Mouse (Mus musculus): ENCODE data around the gene Prss44. TPM values are rescaled to one million over a fixed set of nuclear protein-coding genes. Genes with fewer than 3 reads are reported as not detected.

Gene Prss44
- polyA plus RNA-seq, 1 experiment from 2014 or later, result not detected

- WGBS, result under 1% methylated on average over 23 of the region's 23 CpGs
Observed at GRCm38 (mm10) chr9:110781731-110782130, 32.1 kb upstream of the Prss44 start.

DNA sequence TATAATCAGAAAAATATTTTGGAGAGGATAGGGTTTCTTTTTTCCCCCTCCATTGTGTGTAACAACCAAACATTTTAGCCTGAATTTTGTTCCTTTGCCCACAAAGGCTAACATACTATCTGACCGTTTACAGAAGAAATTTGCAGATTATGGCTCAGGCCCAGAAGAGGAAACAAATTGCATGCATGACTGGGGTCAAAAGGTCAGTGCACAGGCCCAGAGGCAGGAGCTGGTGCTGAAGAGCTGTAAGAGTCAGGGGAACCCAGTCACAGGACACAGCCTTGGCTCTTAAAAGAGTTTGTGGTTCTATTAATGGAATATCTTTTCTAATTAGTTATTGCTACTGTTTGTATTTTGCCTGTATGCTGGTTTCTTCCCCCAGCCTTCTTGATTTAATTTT lies 30.2 kb upstream of the Prss44 start:
- no peaks in the 10 kb centered on the region for H3K9me3 ChIP-seq (ENCODE audit: control insufficient read depth, low read length)
- H3K27ac ChIP-seq (ENCODE audit: low read depth, low read length), result no peak overlapping the region
- no peak overlapping the region for H3K4me3 ChIP-seq (ENCODE audit: low read depth, low read length)
- no peak for ATAC-seq (ENCODE audit: low read depth)
- no peak overlapping the region for H3K4me2 ChIP-seq (ENCODE audit: low read depth, low read length)
- no peak overlapping the region for H3K9ac ChIP-seq (replicated peaks; ENCODE audit: low read depth, low read length)
- H3K27me3 ChIP-seq (ENCODE audit: control insufficient read depth, insufficient read depth, low read length), result no peaks in the 10 kb centered on the region
- 36% methylated on average over 1 of the region's 1 CpGs for WGBS
- no peaks in the 10 kb centered on the region for H3K36me3 ChIP-seq (ENCODE audit: control insufficient read depth, insufficient read depth, low read length)
- no peaks in the 10 kb centered on the region; the same call in 1 of the 2 replicates for H3K4me1 ChIP-seq (ENCODE audit: control insufficient read depth, insufficient read depth, low read length)

More at GRCm38 (mm10) chr9:110781731-110782130, 32.1 kb upstream of the Prss44 start:
- Histone ChIP-seq H3K27me3 (ENCODE audit: control insufficient read depth, insufficient read depth, low read length) (no peaks in the 10 kb centered on the region), H3K4me1 (ENCODE audit: control insufficient read depth, insufficient read depth, low read length) (no peaks in the 10 kb centered on the region; the same call in 1 of the 2 replicates), H3K9ac (replicated peaks; ENCODE audit: low read depth, low read length) (peak overlapping the region; percentile 70), H3K9me3 (ENCODE audit: control insufficient read depth, low read length) (no peaks in the 10 kb centered on the region), H3K27ac (ENCODE audit: low read depth, low read length) (peak overlapping the region; percentile 74), H3K4me2 (ENCODE audit: low read depth, low read length) (peak overlapping the region; percentile 70), H3K4me3 (ENCODE audit: low read depth, low read length) (peak overlapping the region; percentile 44), H3K36me3 (ENCODE audit: control insufficient read depth, insufficient read depth, low read length) (no peaks in the 10 kb centered on the region)
- ATAC-seq (ENCODE audit: low read depth), result peak; percentile 73

DNA sequence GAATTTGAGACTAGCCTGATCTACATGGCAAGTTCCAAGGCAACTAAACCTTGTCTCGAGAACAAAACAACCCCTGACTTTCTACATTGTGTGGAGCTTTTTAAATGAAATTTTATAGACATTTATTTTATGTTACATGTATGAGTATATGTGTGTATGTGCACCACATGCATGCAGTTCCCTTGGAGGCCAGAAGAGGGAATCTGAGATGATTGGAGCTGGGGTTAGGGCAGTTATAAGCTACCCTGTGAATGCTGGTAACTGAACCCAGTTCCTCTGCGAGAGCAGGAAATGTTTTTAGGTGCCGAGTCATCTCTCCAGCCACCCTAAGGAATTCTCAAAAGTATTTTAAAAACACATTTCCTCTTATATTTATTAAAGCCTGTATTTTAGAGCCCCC lies 25.6 kb upstream of the Prss44 start:
- no peaks in the 10 kb centered on the region for H3K27me3 ChIP-seq (ENCODE audit: control insufficient read depth, insufficient read depth, low read length)
- ATAC-seq (ENCODE audit: low read depth), result no peak
- H3K27ac ChIP-seq (ENCODE audit: low read depth, low read length), result no peak overlapping the region
- H3K4me2 ChIP-seq (ENCODE audit: low read depth, low read length), result no peak overlapping the region
- no peaks in the 10 kb centered on the region for H3K4me1 ChIP-seq (ENCODE audit: control insufficient read depth, insufficient read depth, low read length)
- 89% methylated on average over 3 of the region's 3 CpGs for WGBS
- no peak overlapping the region for H3K9ac ChIP-seq (replicated peaks; ENCODE audit: low read depth, low read length)
- H3K4me3 ChIP-seq (ENCODE audit: low read depth, low read length), result no peak overlapping the region
- H3K36me3 ChIP-seq (ENCODE audit: control insufficient read depth, insufficient read depth, low read length), result no peaks in the 10 kb centered on the region
- no peaks in the 10 kb centered on the region for H3K9me3 ChIP-seq (ENCODE audit: control insufficient read depth, low read length)

DNA sequence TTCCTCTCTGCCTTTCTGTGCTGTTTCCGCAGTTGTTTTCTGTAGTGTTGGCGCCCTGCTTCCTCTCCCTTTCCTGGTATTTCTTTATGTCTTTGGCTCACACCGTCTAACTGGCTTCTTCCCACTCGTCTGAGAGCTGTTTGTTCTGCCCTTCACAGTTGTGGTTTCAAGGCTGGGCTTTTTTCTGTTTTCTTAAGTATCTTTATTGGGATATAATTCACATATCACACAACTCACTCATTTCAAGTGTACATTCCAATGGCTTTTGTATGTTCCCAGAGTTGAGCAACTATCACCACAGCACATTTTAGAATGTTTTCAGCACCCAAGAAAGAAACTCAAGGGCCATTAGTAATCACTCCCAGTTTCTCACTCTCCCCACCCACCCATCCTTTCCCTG lies 23.3 kb upstream of the Prss44 start:
- WGBS, result 75% methylated on average over 4 of the region's 4 CpGs
- ATAC-seq (ENCODE audit: low read depth), result no peak
- Histone ChIP-seq H3K4me2 (ENCODE audit: low read depth, low read length) (no peak overlapping the region), H3K27ac (ENCODE audit: low read depth, low read length) (no peak overlapping the region), H3K36me3 (ENCODE audit: control insufficient read depth, insufficient read depth, low read length) (no peaks in the 10 kb centered on the region), H3K27me3 (ENCODE audit: control insufficient read depth, insufficient read depth, low read length) (no peaks in the 10 kb centered on the region), H3K4me1 (ENCODE audit: control insufficient read depth, insufficient read depth, low read length) (no peaks in the 10 kb centered on the region), H3K4me3 (ENCODE audit: low read depth, low read length) (no peak overlapping the region), H3K9ac (replicated peaks; ENCODE audit: low read depth, low read length) (no peak overlapping the region), H3K9me3 (ENCODE audit: control insufficient read depth, low read length) (no peaks in the 10 kb centered on the region)

DNA sequence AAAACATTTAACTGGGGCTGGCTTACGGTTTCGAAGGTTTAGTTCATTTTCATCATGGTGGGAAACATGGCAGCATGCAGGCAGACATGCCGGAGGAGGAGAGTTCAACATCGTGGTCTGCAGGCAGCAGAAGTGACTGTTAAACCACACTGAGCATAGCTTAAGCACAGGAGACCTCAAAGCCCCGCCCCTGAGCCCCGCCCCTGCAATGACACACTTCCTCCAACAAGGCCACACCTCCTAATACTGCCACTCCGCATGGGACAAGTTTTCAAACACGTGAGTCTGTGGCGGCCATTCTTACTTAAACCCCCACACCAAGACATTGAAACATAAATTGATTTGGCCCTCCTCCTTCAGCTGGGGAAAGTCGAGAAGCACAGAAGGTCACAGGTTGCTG lies 16.8 kb upstream of the Prss44 start:
- H3K9me3 ChIP-seq (ENCODE audit: control insufficient read depth, low read length), result no peaks in the 10 kb centered on the region
- H3K4me3 ChIP-seq (ENCODE audit: low read depth, low read length), result no peak overlapping the region
- no peak overlapping the region for H3K27ac ChIP-seq (ENCODE audit: low read depth, low read length)
- H3K4me1 ChIP-seq (ENCODE audit: control insufficient read depth, insufficient read depth, low read length), result no peaks in the 10 kb centered on the region
- ATAC-seq (ENCODE audit: low read depth), result no peak
- WGBS, result 87% methylated on average over 10 of the region's 10 CpGs
- H3K4me2 ChIP-seq (ENCODE audit: low read depth, low read length), result no peak overlapping the region
- no peaks in the 10 kb centered on the region for H3K36me3 ChIP-seq (ENCODE audit: control insufficient read depth, insufficient read depth, low read length)
- H3K27me3 ChIP-seq (ENCODE audit: control insufficient read depth, insufficient read depth, low read length), result no peaks in the 10 kb centered on the region
- no peak overlapping the region for H3K9ac ChIP-seq (replicated peaks; ENCODE audit: low read depth, low read length)

GRCm38 (mm10) chr9:110797866-110798265 lies 15.9 kb upstream of the Prss44 start, which contains the start of gene Prss42:
Gene Prss42 (plus strand): TSS chr9:110798166.
- no peak within 1 kb of the TSS for H3K4me2 ChIP-seq (ENCODE audit: low read depth, low read length)
- no peaks in the 10 kb centered on the region for H3K36me3 ChIP-seq (ENCODE audit: control insufficient read depth, insufficient read depth, low read length)
- H3K4me1 ChIP-seq (ENCODE audit: control insufficient read depth, insufficient read depth, low read length), result no peaks in the 10 kb centered on the region
- H3K27me3 ChIP-seq (ENCODE audit: control insufficient read depth, insufficient read depth, low read length), result no peaks in the 10 kb centered on the region
- no peak for ATAC-seq (ENCODE audit: low read depth)
- H3K9me3 ChIP-seq (ENCODE audit: control insufficient read depth, low read length), result no peaks in the 10 kb centered on the region
- no peak within 1 kb of the TSS for H3K4me3 ChIP-seq (ENCODE audit: low read depth, low read length)
- no peak within 1 kb of the TSS for H3K9ac ChIP-seq (replicated peaks; ENCODE audit: low read depth, low read length)
- 87% methylated on average over 14 of the region's 14 CpGs for WGBS
- no peak within 1 kb of the TSS for H3K27ac ChIP-seq (ENCODE audit: low read depth, low read length)

GRCm38 (mm10) chr9:110800834-110801479 lies 12.8 kb upstream of the Prss44 start:
- H3K9ac ChIP-seq (replicated peaks; ENCODE audit: low read depth, low read length), result no peak overlapping the region
- no peak for ATAC-seq (ENCODE audit: low read depth)
- no peaks in the 10 kb centered on the region for H3K27me3 ChIP-seq (ENCODE audit: control insufficient read depth, insufficient read depth, low read length)
- H3K36me3 ChIP-seq (ENCODE audit: control insufficient read depth, insufficient read depth, low read length), result no peaks in the 10 kb centered on the region
- H3K4me3 ChIP-seq (ENCODE audit: low read depth, low read length), result no peak overlapping the region
- no peak overlapping the region for H3K4me2 ChIP-seq (ENCODE audit: low read depth, low read length)
- H3K27ac ChIP-seq (ENCODE audit: low read depth, low read length), result no peak overlapping the region
- H3K9me3 ChIP-seq (ENCODE audit: control insufficient read depth, low read length), result no peaks in the 10 kb centered on the region
- H3K4me1 ChIP-seq (ENCODE audit: control insufficient read depth, insufficient read depth, low read length), result no peaks in the 10 kb centered on the region
- 90% methylated on average over 8 of the region's 8 CpGs for WGBS

GRCm38 (mm10) chr9:110803294-110803693 lies 10.5 kb upstream of the Prss44 start:
- Histone ChIP-seq H3K27ac (ENCODE audit: low read depth, low read length) (no peak overlapping the region), H3K36me3 (ENCODE audit: control insufficient read depth, insufficient read depth, low read length) (no peaks in the 10 kb centered on the region), H3K4me2 (ENCODE audit: low read depth, low read length) (no peak overlapping the region), H3K9ac (replicated peaks; ENCODE audit: low read depth, low read length) (no peak overlapping the region), H3K27me3 (ENCODE audit: control insufficient read depth, insufficient read depth, low read length) (no peaks in the 10 kb centered on the region), H3K9me3 (ENCODE audit: control insufficient read depth, low read length) (no peaks in the 10 kb centered on the region), H3K4me3 (ENCODE audit: low read depth, low read length) (no peak overlapping the region), H3K4me1 (ENCODE audit: control insufficient read depth, insufficient read depth, low read length) (no peaks in the 10 kb centered on the region)
- ATAC-seq (ENCODE audit: low read depth), result no peak
- 75% methylated on average over 4 of the region's 4 CpGs for WGBS

GRCm38 (mm10) chr9:110810051-110810450 lies 3.7 kb upstream of the Prss44 start:
- no peak overlapping the region for H3K4me3 ChIP-seq (ENCODE audit: low read depth, low read length)
- no peaks in the 10 kb centered on the region for H3K36me3 ChIP-seq (ENCODE audit: control insufficient read depth, insufficient read depth, low read length)
- no peaks in the 10 kb centered on the region for H3K27me3 ChIP-seq (ENCODE audit: control insufficient read depth, insufficient read depth, low read length)
- H3K27ac ChIP-seq (ENCODE audit: low read depth, low read length), result no peak overlapping the region
- WGBS, result 91% methylated on average over 4 of the region's 4 CpGs
- no peaks in the 10 kb centered on the region for H3K4me1 ChIP-seq (ENCODE audit: control insufficient read depth, insufficient read depth, low read length)
- H3K9ac ChIP-seq (replicated peaks; ENCODE audit: low read depth, low read length), result no peak overlapping the region
- no peaks in the 10 kb centered on the region for H3K9me3 ChIP-seq (ENCODE audit: control insufficient read depth, low read length)
- H3K4me2 ChIP-seq (ENCODE audit: low read depth, low read length), result no peak overlapping the region
- ATAC-seq (ENCODE audit: low read depth), result no peak
